Mouse (Mus musculus) limb, embryonic 10.5 days (tissue): ENCODE measurements around the gene Apoa4. TPM values are rescaled to one million over a fixed set of nuclear protein-coding genes. Genes with fewer than 3 reads are reported as not detected.

Experiments used
- DNase-seq: peaks from one replicate; pipeline ENCODE4 v3.0.0-alpha.2; 2017; ENCODE audit warnings: low spot score
- H3K27ac ChIP-seq: fragments of 300-500 bp; sonication (generic); 2 replicates; pipeline ENCODE4 v1.5.1; 2016; ENCODE audit warnings: mild to moderate bottlenecking
- H3K27me3 ChIP-seq: fragments of 300-500 bp; sonication (generic); 2 replicates; pipeline ENCODE4 v1.6.1; 2016; ENCODE audit warnings: low read depth, mild to moderate bottlenecking; ENCODE audit not compliant: poor library complexity, severe bottlenecking
- H3K36me3 ChIP-seq: fragments of 300-500 bp; sonication (generic); 2 replicates; pipeline ENCODE4 v1.6.1; 2016; ENCODE audit warnings: mild to moderate bottlenecking, moderate library complexity
- H3K4me1 ChIP-seq: fragments of 300-500 bp; sonication (generic); 2 replicates; pipeline ENCODE4 v1.6.1; 2016
- H3K4me3 ChIP-seq: fragments of 300-500 bp; sonication (generic); 2 replicates; pipeline ENCODE4 v1.5.1; 2016; ENCODE audit warnings: mild to moderate bottlenecking, moderate library complexity
- H3K9me3 ChIP-seq: fragments of 300-500 bp; sonication (generic); replicated peaks from 2 replicates; pipeline ENCODE4 v1.6.1; 2016; ENCODE audit warnings: mild to moderate bottlenecking
- WGBS: fragments of 180-500 bp; shearing (Covaris S2); methylation state at CpG from one replicate; pipeline ENCODE4 v1.1.7; 2016; 5-methylcytosine and 5-hydroxymethylcytosine counted together
- polyA plus RNA-seq: library from polyadenylated mRNA; unstranded; fragments of >200 nt; fragmentation: Nextera tagmentation; extraction: Ambion mirVana; gene quantifications from 2 replicates; pipeline ENCODE4 v1.2.1, GENCODE M21; 2016

The Apoa4 gene
- polyA plus RNA-seq, 1 experiment from 2014 or later = not detected

- H3K36me3 ChIP-seq = no peaks in the 10 kb centered on the region
- H3K4me1 ChIP-seq = peaks cover 18% of the 10 kb centered on the region
- peaks cover 15% of the 10 kb centered on the region for H3K27me3 ChIP-seq
- WGBS = 16% methylated on average over 13 of the region's 13 CpGs
- H3K4me3 ChIP-seq = peak overlapping the region; percentile 53
- no peaks in the 10 kb centered on the region for H3K9me3 ChIP-seq
- DNase-seq = no peak
- H3K27ac ChIP-seq = peak overlapping the region; percentile 77
Measured at GRCm38 (mm10) chr9:46230450-46230975, 10.0 kb upstream of the Apoa4 start.

DNA sequence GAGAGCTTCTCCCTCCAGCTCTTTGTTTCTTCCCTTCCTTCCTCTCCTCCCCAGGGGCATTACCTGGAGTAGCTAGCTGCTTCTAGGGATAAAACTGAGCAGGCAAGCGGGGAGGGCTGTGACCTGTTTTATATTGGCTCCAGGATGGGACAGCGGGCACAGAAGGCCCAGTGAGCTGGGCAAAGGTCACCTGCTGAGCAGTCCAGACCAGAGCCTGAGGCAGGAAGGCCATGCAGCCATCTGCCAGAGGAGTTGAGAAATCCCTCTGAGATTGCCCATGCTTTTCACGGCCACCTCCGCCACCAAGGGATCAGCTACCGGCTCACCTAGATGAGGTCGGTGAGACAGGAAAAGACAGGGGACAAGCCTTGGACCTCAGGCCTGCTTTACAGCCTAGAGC is 5.3 kb upstream of the Apoa4 start:
- Histone ChIP-seq H3K27ac (no peak overlapping the region), H3K9me3 (no peaks in the 10 kb centered on the region), H3K27me3 (peaks cover 8% of the 10 kb centered on the region), H3K4me3 (no peak overlapping the region), H3K36me3 (no peaks in the 10 kb centered on the region), H3K4me1 (peaks cover 22% of the 10 kb centered on the region)
- no peak for DNase-seq
- 89% methylated on average over 6 of the region's 6 CpGs for whole genome bisulfite sequencing

GRCm38 (mm10) chr9:46235596-46235648 is 5.1 kb upstream of the Apoa4 start, which contains the start of gene Apoc3:
Gene Apoc3 (minus strand): TSS chr9:46235636.
- DNase-seq = no peak
- H3K27ac ChIP-seq = no peak within 1 kb of the TSS; the same call in 1 of the 2 replicates
- H3K9me3 ChIP-seq = no peaks in the 10 kb centered on the region
- H3K4me1 ChIP-seq = peaks cover 19% of the 10 kb centered on the region
- H3K4me3 ChIP-seq = no peak within 1 kb of the TSS
- no peaks in the 10 kb centered on the region for H3K36me3 ChIP-seq
- peaks cover 8% of the 10 kb centered on the region for H3K27me3 ChIP-seq

- Histone ChIP-seq H3K27ac (no peak overlapping the region), H3K36me3 (no peaks in the 10 kb centered on the region), H3K9me3 (no peaks in the 10 kb centered on the region), H3K4me1 (peaks cover 17% of the 10 kb centered on the region), H3K4me3 (no peak overlapping the region), H3K27me3 (peaks cover 8% of the 10 kb centered on the region)
- 70% methylated on average over 4 of the region's 4 CpGs for WGBS
- DNase-seq = no peak
Measured at GRCm38 (mm10) chr9:46235649-46236048, 4.8 kb upstream of the Apoa4 start.

DNA sequence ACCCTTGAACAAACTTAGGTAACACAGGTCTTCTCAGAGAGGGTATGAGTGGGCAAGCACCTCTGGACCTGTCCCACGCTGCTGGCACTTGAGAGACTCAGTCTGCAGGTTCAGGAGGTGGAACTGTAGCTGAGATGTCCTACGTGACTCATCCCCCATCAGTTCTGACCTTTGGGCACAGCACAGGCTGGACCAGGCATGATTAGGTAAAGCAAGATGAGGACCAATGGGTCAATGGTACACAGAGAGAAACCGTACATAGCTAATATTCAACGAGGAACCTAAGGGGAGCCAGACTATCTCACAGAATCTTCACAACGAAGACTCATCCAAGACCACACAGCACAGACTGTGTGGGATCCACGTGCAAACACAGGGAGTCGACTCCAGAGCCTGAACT is 1.6 kb upstream of the Apoa4 start:
- Histone ChIP-seq H3K4me3 (no peak overlapping the region), H3K27me3 (no peaks in the 10 kb centered on the region), H3K36me3 (no peaks in the 10 kb centered on the region), H3K9me3 (no peaks in the 10 kb centered on the region), H3K4me1 (peaks cover 27% of the 10 kb centered on the region), H3K27ac (no peak overlapping the region)
- 90% methylated on average over 7 of the region's 7 CpGs for WGBS
- no peak for DNase-seq

DNA sequence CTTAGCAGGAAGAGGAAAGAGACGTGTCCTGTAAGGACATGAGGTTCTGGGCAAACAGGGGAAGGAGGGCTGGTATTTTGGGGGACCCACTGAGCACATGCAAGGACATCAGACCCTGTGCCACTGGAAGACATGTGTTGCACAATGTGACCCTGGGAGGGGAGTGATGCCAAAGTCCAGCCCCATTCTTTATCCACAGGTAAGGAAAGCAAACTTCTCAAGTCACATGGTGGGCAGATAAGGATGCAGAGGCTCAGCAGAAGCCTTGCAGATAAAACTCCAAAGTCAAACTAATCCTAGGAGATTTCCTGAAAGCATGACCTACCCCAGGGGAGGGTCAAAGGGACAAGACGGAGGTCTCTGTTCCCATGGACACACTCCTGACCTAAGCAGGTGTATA is 1.3 kb downstream of the Apoa4 start:
- Histone ChIP-seq H3K27ac (no peak overlapping the region), H3K4me1 (peaks cover 24% of the 10 kb centered on the region), H3K9me3 (no peaks in the 10 kb centered on the region), H3K27me3 (no peaks in the 10 kb centered on the region), H3K36me3 (no peaks in the 10 kb centered on the region), H3K4me3 (no peak overlapping the region)
- WGBS = 84% methylated on average over 2 of the region's 2 CpGs
- DNase-seq = no peak

DNA sequence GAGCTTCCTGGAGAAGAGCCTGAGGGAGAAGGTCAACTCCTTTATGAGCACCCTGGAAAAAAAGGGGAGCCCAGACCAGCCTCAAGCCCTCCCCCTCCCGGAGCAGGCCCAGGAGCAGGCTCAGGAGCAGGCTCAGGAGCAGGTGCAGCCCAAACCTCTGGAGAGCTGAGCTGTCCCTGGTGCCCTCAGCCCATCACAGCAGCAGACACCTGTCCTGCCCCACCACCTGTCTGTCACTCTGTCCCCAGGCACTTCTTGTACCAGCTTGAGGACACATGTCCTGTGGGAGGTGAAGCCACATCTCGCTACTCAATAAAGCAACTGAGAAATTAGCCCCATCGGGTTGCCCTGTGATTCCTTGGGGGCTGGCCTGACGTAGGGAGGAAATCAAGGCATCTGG is 2.6 kb downstream of the Apoa4 start:
- peak overlapping the region; percentile 3; the same call in 1 of the 2 replicates for H3K27ac ChIP-seq
- DNase-seq = no peak
- no peak overlapping the region for H3K4me3 ChIP-seq
- H3K36me3 ChIP-seq = no peaks in the 10 kb centered on the region
- H3K9me3 ChIP-seq = no peaks in the 10 kb centered on the region
- 71% methylated on average over 4 of the region's 4 CpGs for WGBS
- no peaks in the 10 kb centered on the region for H3K27me3 ChIP-seq
- peaks cover 21% of the 10 kb centered on the region for H3K4me1 ChIP-seq

DNA sequence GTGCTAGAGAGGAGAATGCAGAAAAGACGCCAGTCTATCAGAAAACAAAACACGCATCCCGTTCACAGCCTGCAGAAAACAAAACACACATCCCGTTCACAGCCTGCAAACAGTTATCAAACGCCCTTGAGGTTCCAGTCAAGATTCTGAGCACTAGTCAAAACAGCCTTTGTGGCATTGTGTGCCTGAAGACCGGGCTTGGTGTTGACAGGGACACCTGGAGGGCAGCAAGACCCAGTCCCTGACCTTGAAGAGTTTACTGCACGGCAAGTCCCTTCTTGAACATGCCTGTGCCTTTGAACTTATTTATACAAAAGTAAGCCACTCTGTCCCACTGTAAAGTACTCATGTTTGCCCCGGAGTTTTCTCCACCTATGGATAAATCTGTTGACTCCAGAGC is 3.1 kb downstream of the Apoa4 start:
- no peak for DNase-seq
- Histone ChIP-seq H3K4me3 (no peak overlapping the region), H3K36me3 (no peaks in the 10 kb centered on the region), H3K27ac (peak overlapping the region; percentile 3; the same call in 1 of the 2 replicates), H3K9me3 (no peaks in the 10 kb centered on the region), H3K27me3 (no peaks in the 10 kb centered on the region), H3K4me1 (peaks cover 17% of the 10 kb centered on the region)
- 76% methylated on average over 8 of the region's 8 CpGs for WGBS

DNA sequence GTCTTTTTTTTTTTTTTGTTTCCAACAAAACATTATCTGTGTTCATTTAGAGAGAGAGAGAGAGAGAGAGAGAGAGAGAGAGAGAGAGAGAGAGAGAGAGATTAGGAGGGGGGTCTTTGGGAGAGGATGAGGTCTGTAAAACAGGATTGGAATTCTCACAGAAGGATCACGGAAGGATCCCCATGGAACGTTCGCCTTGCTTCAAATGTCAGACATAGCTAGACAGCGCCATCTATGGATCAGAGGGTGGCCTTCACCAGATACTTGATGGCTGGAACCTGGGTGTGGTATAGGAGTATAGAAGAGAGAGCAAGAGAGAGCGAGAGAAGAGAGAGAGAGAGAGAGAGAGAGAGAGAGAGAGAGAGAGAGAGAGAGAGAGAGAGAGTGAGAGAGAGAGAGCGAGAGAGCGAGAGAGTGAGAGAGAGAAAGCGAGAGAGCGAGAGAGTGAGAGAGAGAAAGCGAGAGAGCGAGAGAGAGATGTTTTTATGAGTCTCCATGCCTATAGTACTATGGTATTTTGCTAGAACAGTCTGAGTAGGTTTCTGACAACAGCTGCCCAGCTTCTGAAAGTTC is 6.3 kb downstream of the Apoa4 start:
- Histone ChIP-seq H3K27me3 (no peaks in the 10 kb centered on the region), H3K27ac (no peak overlapping the region), H3K4me3 (no peak overlapping the region), H3K4me1 (peaks cover 17% of the 10 kb centered on the region), H3K9me3 (no peaks in the 10 kb centered on the region), H3K36me3 (no peaks in the 10 kb centered on the region)
- DNase-seq = peak; percentile 72
- WGBS = 23% methylated on average over 11 of the region's 11 CpGs

DNA sequence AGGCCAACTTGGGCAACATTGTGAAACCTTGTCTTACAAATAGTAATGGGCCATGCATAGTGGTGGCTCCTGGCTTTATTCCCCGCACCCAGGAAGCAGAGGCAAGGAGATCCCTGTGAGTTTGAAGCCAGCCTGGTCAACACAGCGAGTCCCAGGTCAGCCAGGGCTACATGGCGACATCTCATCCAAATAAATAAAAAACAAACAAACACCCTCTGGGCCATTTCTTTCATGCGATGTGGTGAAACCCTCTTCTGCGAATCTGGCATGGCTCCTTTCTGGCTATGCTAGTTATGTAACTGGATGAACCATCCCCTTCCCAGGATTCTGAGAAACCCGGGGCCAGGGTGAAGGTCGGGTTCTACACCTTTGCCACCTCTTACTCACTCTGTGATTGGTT is 15.7 kb downstream of the Apoa4 start:
- Histone ChIP-seq H3K27me3 (no peaks in the 10 kb centered on the region), H3K27ac (no peak overlapping the region), H3K36me3 (no peaks in the 10 kb centered on the region), H3K4me3 (no peak overlapping the region), H3K9me3 (no peaks in the 10 kb centered on the region), H3K4me1 (peaks cover 4% of the 10 kb centered on the region; the same call in 1 of the 2 replicates)
- WGBS = 85% methylated on average over 7 of the region's 7 CpGs
- no peak for DNase-seq

DNA sequence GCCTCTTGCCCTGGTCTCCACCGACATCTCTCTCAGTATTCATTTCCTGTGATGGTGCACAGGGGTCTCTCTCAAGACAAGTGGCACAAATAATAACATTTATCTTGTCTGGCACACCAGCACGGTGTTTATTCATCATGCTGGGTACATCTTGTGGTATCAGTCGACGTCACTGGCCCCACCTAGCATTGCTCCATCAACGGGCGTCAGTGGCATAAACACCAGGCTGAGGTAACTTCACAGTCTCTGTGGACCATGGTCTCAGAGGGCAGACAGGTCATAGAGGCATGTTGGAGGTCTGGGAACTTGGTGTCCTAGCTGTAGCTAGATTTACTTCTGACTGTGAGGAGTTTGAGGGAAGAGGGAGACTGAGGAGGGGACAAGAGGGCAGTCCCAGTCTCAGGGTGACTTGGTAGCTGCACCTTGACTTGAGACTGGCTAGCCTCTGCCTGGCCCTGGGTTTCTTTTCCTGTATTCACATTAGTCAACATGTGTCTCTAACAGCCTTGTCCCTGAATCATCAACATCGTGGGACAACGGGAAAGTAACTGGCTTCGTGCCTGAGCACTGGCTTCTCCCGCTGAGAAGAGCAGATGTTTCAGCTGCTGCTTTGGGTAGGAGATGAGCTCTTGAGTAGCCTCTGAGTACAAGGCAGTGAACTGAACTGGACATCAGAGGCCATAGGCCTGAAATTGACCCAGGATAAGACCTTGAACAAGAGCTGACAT is 16.3 kb downstream of the Apoa4 start:
- 93% methylated on average over 10 of the region's 10 CpGs for WGBS
- no peak for DNase-seq
- no peak overlapping the region for H3K27ac ChIP-seq

GRCm38 (mm10) chr9:46257546-46257945 is 17.1 kb downstream of the Apoa4 start:
- DNase-seq = no peak
- H3K4me3 ChIP-seq = no peak overlapping the region
- H3K4me1 ChIP-seq = peaks cover 4% of the 10 kb centered on the region; the same call in 1 of the 2 replicates
- H3K27ac ChIP-seq = no peak overlapping the region
- H3K27me3 ChIP-seq = no peaks in the 10 kb centered on the region
- no peaks in the 10 kb centered on the region for H3K36me3 ChIP-seq
- H3K9me3 ChIP-seq = no peaks in the 10 kb centered on the region
- 85% methylated on average over 3 of the region's 3 CpGs for WGBS

More for the DNA sequence above, 16.3 kb downstream of the Apoa4 start:
- Histone ChIP-seq H3K4me1 (peaks cover 4% of the 10 kb centered on the region; the same call in 1 of the 2 replicates), H3K9me3 (no peaks in the 10 kb centered on the region), H3K36me3 (no peaks in the 10 kb centered on the region), H3K4me3 (no peak overlapping the region), H3K27me3 (no peaks in the 10 kb centered on the region)

DNA sequence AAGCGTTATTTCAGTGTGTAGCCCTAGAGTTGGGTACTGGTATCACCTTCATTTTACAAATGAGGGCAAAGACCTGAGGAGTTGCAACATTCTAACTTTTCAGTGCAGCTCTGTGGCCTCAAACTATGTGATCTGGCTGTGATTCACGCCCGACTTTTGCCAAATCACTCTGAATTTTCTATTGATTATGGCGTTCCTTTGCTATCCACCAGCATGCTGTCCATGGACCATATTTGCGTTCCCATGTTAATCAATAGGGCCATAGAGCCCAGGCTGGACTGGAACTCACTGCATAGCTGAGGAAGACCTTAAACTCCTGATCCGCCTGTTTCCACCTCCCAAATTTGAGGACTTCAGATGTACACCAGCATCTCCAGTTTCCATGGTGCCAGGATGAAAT is 18.6 kb downstream of the Apoa4 start:
- Histone ChIP-seq H3K27ac (no peak overlapping the region), H3K27me3 (no peaks in the 10 kb centered on the region), H3K9me3 (no peaks in the 10 kb centered on the region), H3K4me1 (peaks cover 4% of the 10 kb centered on the region; the same call in 1 of the 2 replicates), H3K4me3 (no peak overlapping the region), H3K36me3 (no peaks in the 10 kb centered on the region)
- DNase-seq = no peak
- WGBS = 89% methylated on average over 6 of the region's 6 CpGs

DNA sequence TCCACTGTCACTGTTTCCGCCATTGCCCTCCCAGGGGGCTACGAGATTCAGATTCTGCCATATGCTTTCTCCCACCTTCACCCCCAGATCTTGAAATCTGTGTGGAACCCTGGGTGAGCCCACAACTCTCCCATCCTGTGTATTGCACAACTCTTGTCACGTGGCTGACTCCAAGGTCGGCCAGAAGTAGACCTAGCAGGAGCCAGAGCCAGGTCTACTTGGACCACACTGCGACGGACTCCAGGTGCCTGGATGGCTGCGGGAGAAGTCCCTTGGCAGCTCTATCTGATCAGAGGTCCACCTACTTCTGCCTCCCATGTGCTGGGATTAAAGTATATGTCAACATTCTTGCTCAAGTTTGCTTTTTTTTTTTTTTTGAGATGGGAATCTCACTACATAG is 20.6 kb downstream of the Apoa4 start:
- no peaks in the 10 kb centered on the region for H3K36me3 ChIP-seq
- H3K27ac ChIP-seq = no peak overlapping the region
- 88% methylated on average over 7 of the region's 7 CpGs for WGBS
- DNase-seq = no peak
- H3K9me3 ChIP-seq = no peaks in the 10 kb centered on the region
- peaks cover 4% of the 10 kb centered on the region; the same call in 1 of the 2 replicates for H3K4me1 ChIP-seq
- no peak overlapping the region for H3K4me3 ChIP-seq
- no peaks in the 10 kb centered on the region for H3K27me3 ChIP-seq
